Mouse (Mus musculus): Measurements from ENCODE around the gene Calhm3.

DNA sequence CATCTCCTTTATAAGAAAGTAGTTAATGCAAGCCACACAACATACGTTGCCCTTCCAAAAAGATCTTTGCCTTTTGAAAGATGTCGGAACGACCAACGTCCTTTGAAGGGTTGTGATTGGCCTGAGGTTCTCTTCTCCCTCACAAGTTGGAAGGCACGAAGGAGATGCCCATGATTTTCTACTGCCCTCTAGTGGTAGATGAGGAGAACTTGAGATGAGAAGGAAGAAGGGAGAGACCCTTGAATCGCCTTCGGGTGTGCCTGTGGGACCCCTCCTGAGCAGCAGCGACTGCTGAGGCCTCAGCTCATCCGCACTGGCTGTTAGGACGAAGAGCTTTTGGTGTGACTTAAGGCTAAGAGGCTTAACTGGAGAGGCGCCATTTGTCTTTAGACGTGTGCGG is 10.7 kb upstream of the Calhm3 start:
- TF ChIP-seq POLR2A (IDR thresholded peaks at IDR 0.05; ENCODE audit: low read depth, low read length): no peak
- TF ChIP-seq CTCF (IDR thresholded peaks at IDR 0.05; ENCODE audit: borderline replicate concordance, insufficient read depth, low read length): peak; percentile 17; the same call in 1 of the 2 replicates

All from embryonic fibroblast, embryonic 13.5 days (primary cell).